Mouse (Mus musculus) lung, embryonic 16.5 days (tissue): ENCODE measurements around the gene Cab39. TPM values are rescaled to one million over a fixed set of nuclear protein-coding genes. Genes with fewer than 3 reads are reported as not detected.

Source experiments
- ATAC-seq: fragments of 200-750 bp; cut with Nextera tagmentation; 2 replicates; pipeline ENCODE4 v1.8.0; 2017; ENCODE audit warnings: low read depth, mild to moderate bottlenecking, moderate library complexity
- H3K27ac ChIP-seq: fragments of 300-500 bp; sonication (generic); 2 replicates; pipeline ENCODE4 v1.5.1; 2014; ENCODE audit warnings: mild to moderate bottlenecking, control low read depth, low read length
- H3K27me3 ChIP-seq: fragments of 300-500 bp; sonication (generic); 2 replicates; pipeline ENCODE4 v1.6.1; 2014; ENCODE audit warnings: low read depth, low read length, mixed read lengths; ENCODE audit not compliant: control insufficient read depth, insufficient read depth
- H3K36me3 ChIP-seq: fragments of 300-500 bp; sonication (generic); 2 replicates; pipeline ENCODE4 v1.6.1; 2014; ENCODE audit warnings: low read length; ENCODE audit not compliant: control insufficient read depth, insufficient read depth
- H3K4me1 ChIP-seq: fragments of 300-500 bp; sonication (generic); replicated peaks from 2 replicates; pipeline ENCODE4 v1.6.1; 2014; ENCODE audit warnings: low read length, mixed read lengths; ENCODE audit not compliant: control insufficient read depth, insufficient read depth
- H3K4me2 ChIP-seq: fragments of 300-500 bp; sonication (generic); 2 replicates; pipeline ENCODE4 v1.6.1; 2014; ENCODE audit warnings: low read depth, low read length, control low read depth
- H3K4me3 ChIP-seq: fragments of 300-500 bp; sonication (generic); 2 replicates; pipeline ENCODE4 v1.5.1; 2014; ENCODE audit warnings: mild to moderate bottlenecking, low read length, control low read depth
- H3K9ac ChIP-seq: fragments of 300-500 bp; sonication (generic); 2 replicates; pipeline ENCODE4 v1.6.1; 2014; ENCODE audit warnings: low read length, control low read depth
- H3K9me3 ChIP-seq: fragments of 300-500 bp; sonication (generic); 2 replicates; pipeline ENCODE4 v1.6.1; 2016; ENCODE audit warnings: low read length; ENCODE audit not compliant: control insufficient read depth
- WGBS: fragments of 180-500 bp; shearing (Covaris S2); extraction: QIAGEN DNeasy Blood & Tissue Kit; methylation state at CpG from one replicate; pipeline ENCODE4 v1.1.7; 2014; 5-methylcytosine and 5-hydroxymethylcytosine counted together
- polyA plus RNA-seq: library from polyadenylated mRNA; unstranded; fragments of >200 nt; fragmentation: Nextera tagmentation; extraction: Ambion mirVana; gene quantifications from 2 replicates; pipeline ENCODE4 v1.2.1, GENCODE M21; 2015

The Cab39 gene
- polyA plus RNA-seq, 1 experiment from 2014 or later = 26.3 TPM

DNA sequence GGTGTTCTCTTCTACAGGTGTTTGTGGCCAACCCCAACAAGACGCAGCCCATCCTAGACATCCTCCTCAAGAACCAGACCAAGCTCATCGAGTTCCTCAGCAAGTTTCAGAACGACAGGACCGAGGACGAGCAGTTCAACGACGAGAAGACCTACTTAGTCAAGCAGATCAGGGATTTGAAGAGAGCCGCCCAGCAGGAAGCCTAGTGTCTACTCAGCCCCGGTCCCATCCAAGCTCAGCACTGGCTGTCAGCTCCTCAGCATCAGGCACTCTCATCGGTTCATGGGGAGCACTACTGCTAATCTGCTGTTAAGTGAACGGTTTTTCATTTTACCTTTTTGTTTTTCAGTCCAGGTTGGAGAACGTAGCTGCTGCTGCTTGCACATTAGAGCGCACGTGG, 55.8 kb downstream of the Cab39 start:
- Histone ChIP-seq H3K4me2 (no peak overlapping the region), H3K4me3 (no peak overlapping the region), H3K9ac (no peak overlapping the region), H3K4me1 (no peaks in the 10 kb centered on the region), H3K36me3 (peaks cover 19% of the 10 kb centered on the region), H3K9me3 (no peaks in the 10 kb centered on the region), H3K27ac (no peak overlapping the region), H3K27me3 (no peaks in the 10 kb centered on the region)
- 87% methylated on average over 14 of the region's 14 CpGs for WGBS
- no peak for ATAC-seq

DNA sequence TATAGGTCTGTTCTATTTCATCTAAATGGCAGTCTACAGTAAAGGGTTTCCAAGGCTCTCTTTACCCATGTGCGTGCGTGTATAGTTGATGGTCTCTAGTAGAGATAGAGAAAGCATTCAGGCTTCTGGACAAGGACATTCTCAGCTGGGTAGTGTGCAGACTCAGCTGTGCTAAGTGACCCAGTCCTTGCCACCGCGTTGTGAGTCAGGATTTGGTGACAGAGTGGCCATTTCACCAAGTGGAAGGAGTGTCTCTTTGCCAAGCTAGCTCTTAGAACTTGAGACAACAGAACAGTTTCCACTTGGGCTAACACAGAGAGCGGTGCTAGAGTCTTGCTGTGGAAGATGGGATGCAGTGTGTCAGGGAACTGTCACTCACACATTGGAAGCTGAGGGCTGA, 57.6 kb downstream of the Cab39 start:
- H3K4me2 ChIP-seq = no peak overlapping the region
- H3K4me1 ChIP-seq = no peaks in the 10 kb centered on the region
- no peak overlapping the region for H3K4me3 ChIP-seq
- no peak overlapping the region for H3K27ac ChIP-seq
- no peaks in the 10 kb centered on the region for H3K9me3 ChIP-seq
- peaks cover 17% of the 10 kb centered on the region for H3K36me3 ChIP-seq
- H3K9ac ChIP-seq = no peak overlapping the region
- no peak for ATAC-seq
- WGBS = 89% methylated on average over 5 of the region's 5 CpGs
- H3K27me3 ChIP-seq = no peaks in the 10 kb centered on the region

GRCm38 (mm10) chr1:85852996-85853689, 59.9 kb downstream of the Cab39 start:
- 75% methylated on average over 2 of the region's 2 CpGs for WGBS
- Histone ChIP-seq H3K4me2 (no peak overlapping the region), H3K36me3 (peaks cover 17% of the 10 kb centered on the region), H3K27ac (no peak overlapping the region), H3K9ac (no peak overlapping the region), H3K4me1 (no peaks in the 10 kb centered on the region), H3K9me3 (no peaks in the 10 kb centered on the region), H3K4me3 (no peak overlapping the region), H3K27me3 (no peaks in the 10 kb centered on the region)
- ATAC-seq = peak; percentile 76

GRCm38 (mm10) chr1:85853865-85854264, 60.6 kb downstream of the Cab39 start:
- no peak overlapping the region for H3K4me2 ChIP-seq
- H3K27ac ChIP-seq = no peak overlapping the region
- H3K36me3 ChIP-seq = peaks cover 13% of the 10 kb centered on the region
- no peak for ATAC-seq
- H3K9me3 ChIP-seq = no peaks in the 10 kb centered on the region
- H3K9ac ChIP-seq = no peak overlapping the region
- no peak overlapping the region for H3K4me3 ChIP-seq
- 91% methylated on average over 2 of the region's 2 CpGs for WGBS
- no peaks in the 10 kb centered on the region for H3K27me3 ChIP-seq
- H3K4me1 ChIP-seq = no peaks in the 10 kb centered on the region

DNA sequence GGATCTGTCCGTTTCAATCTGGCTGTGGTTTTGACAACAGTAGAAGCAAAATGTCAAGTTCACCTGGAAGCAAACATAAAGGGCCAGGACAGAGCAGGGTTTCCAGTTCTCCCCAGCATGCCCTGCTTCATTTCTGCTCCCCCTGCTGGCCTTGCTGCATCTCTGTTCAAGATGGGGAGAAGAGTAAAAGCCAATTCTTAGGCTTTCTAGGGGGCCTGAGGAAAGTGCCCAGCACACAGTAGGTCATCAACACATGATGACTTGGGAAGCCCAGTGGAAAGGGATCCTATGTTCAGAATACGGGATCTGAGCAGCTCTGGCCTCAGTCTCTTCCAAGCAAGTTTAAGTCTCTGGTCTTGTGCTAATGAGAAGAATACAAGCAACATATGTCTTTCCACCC, 61.2 kb downstream of the Cab39 start:
- Histone ChIP-seq H3K4me2 (no peak overlapping the region), H3K9me3 (no peaks in the 10 kb centered on the region), H3K9ac (no peak overlapping the region), H3K4me1 (no peaks in the 10 kb centered on the region), H3K36me3 (peaks cover 7% of the 10 kb centered on the region), H3K4me3 (no peak overlapping the region), H3K27ac (no peak overlapping the region), H3K27me3 (no peaks in the 10 kb centered on the region)
- ATAC-seq = no peak
- 58% methylated on average over 2 of the region's 2 CpGs for WGBS

DNA sequence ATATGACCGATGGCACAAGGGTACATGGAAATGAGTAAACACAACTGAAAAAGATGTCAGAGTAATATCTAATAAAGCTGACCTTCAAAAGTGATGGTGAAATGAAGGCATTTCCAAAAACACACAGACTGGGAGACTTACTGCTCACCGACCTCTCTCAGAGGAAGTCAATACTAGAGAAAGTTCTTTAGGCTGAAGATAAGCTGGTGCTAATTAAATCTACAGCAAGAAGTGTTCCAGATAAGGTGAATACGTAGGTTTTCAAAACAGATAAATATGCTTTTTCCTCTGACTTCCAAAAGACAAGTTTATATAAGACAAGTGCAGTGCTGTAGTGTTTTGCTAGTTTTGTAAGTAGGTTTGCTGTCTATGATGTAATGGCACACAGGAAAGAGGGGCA, 63.0 kb downstream of the Cab39 start:
- no peaks in the 10 kb centered on the region for H3K27me3 ChIP-seq
- no peak for ATAC-seq

GRCm38 (mm10) chr1:85857261-85857754, 64.1 kb downstream of the Cab39 start:
- H3K4me2 ChIP-seq = no peak overlapping the region
- H3K4me1 ChIP-seq = no peaks in the 10 kb centered on the region
- no peaks in the 10 kb centered on the region for H3K9me3 ChIP-seq
- no peak overlapping the region for H3K9ac ChIP-seq
- no peaks in the 10 kb centered on the region for H3K27me3 ChIP-seq
- 0 out of 2 replicates have a peak, but pooled peaks cover 4% of the 10 kb centered on the region for H3K36me3 ChIP-seq
- 78% methylated on average over 6 of the region's 6 CpGs for WGBS
- no peak overlapping the region for H3K4me3 ChIP-seq
- no peak for ATAC-seq
- no peak overlapping the region for H3K27ac ChIP-seq

More for the DNA sequence above, 63.0 kb downstream of the Cab39 start:
- H3K9ac ChIP-seq = no peak overlapping the region
- H3K4me1 ChIP-seq = no peaks in the 10 kb centered on the region
- H3K4me3 ChIP-seq = no peak overlapping the region
- H3K9me3 ChIP-seq = no peaks in the 10 kb centered on the region
- H3K27ac ChIP-seq = no peak overlapping the region
- 43% methylated on average over 3 of the region's 3 CpGs for WGBS
- peaks cover 4% of the 10 kb centered on the region; the same call in 1 of the 2 replicates for H3K36me3 ChIP-seq
- H3K4me2 ChIP-seq = no peak overlapping the region

DNA sequence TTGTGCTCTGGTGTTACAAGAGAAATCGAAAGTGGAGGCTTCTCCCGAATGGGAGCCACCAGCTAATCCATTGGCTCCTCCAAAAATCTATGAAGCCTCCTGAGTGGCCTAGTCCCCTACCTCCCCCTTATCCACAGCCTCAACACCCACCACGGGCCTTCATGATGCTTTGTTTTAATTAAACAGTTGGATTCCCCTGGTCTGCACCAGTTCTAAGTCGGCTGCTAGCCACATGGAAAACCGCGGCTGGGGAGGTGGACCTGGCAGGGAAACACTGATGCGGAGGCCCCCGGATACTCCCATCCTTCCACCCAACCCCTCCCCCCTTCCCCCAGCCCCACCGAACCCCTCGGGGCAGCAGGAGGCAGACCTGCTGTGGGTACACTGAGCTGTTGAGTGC, 71.1 kb downstream of the Cab39 start:
- H3K27me3 ChIP-seq = no peaks in the 10 kb centered on the region
- H3K9me3 ChIP-seq = no peaks in the 10 kb centered on the region; the same call in 1 of the 2 replicates
- H3K4me1 ChIP-seq = no peaks in the 10 kb centered on the region
- no peaks in the 10 kb centered on the region for H3K36me3 ChIP-seq
- ATAC-seq = no peak
- no peak overlapping the region for H3K4me3 ChIP-seq
- 84% methylated on average over 10 of the region's 10 CpGs for WGBS
- no peak overlapping the region for H3K27ac ChIP-seq
- H3K9ac ChIP-seq = no peak overlapping the region
- H3K4me2 ChIP-seq = no peak overlapping the region

GRCm38 (mm10) chr1:85870001-85870400, 76.8 kb downstream of the Cab39 start:
- no peaks in the 10 kb centered on the region for H3K36me3 ChIP-seq
- H3K4me2 ChIP-seq = no peak overlapping the region
- no peaks in the 10 kb centered on the region for H3K27me3 ChIP-seq
- ATAC-seq = no peak
- H3K4me3 ChIP-seq = no peak overlapping the region
- H3K27ac ChIP-seq = no peak overlapping the region
- H3K9me3 ChIP-seq = no peaks in the 10 kb centered on the region; the same call in 1 of the 2 replicates
- no peaks in the 10 kb centered on the region for H3K4me1 ChIP-seq
- H3K9ac ChIP-seq = no peak overlapping the region
- 78% methylated on average over 7 of the region's 7 CpGs for WGBS
